Mouse (Mus musculus) v-Abl transformed pro-B cells (cell line): ENCODE results near the gene Ndrg3.

Source experiments
- in situ Hi-C, 2 experiments: fragments of 400-800 bp; cut with MboI; formaldehyde crosslinking; loops; one replicate each; pipeline ENCODE4 v1.15.1; 2025; ENCODE audit not compliant: unreplicated experiment in 2 of 2

The Ndrg3 gene

GRCm38 (mm10) chr2:157006511-157007233, 14.8 kb upstream of the Ndrg3 start, which contains the start of gene Dsn1:
Gene Dsn1 (minus strand): TSS chr2:157007154.
- in situ Hi-C loops, result no loop called here

- in situ Hi-C loops, result no loop called here
Observed at GRCm38 (mm10) chr2:157002321-157002720, 10.5 kb upstream of the Ndrg3 start.

- in situ Hi-C loops, result loop anchor here (5.0 to 10.0 kb wide), 4 partner anchors 121 to 273 kb away; no protein-coding TSS in a partner anchor
Observed at GRCm38 (mm10) chr2:156998263-156998662, 6.4 kb upstream of the Ndrg3 start.

GRCm38 (mm10) chr2:156996576-156996975, 4.7 kb upstream of the Ndrg3 start:
- in situ Hi-C loops, result loop anchor here (5.0 to 10.0 kb wide), 4 partner anchors 119 to 272 kb away; no protein-coding TSS in a partner anchor

- in situ Hi-C loops, result loop anchor here in 1 of 2 experiments (10.0 kb wide), 2 partner anchors 206 to 266 kb away; no protein-coding TSS in a partner anchor
Observed at GRCm38 (mm10) chr2:156990727-156991431, 977 bp downstream of the Ndrg3 start.

- in situ Hi-C loops, result loop anchor here (5.0 kb wide), 2 partner anchors 110 to 265 kb away; no protein-coding TSS in a partner anchor
Observed at GRCm38 (mm10) chr2:156987316-156987715, 4.5 kb downstream of the Ndrg3 start.

- in situ Hi-C loops, result no loop called here
Observed at GRCm38 (mm10) chr2:156982864-156983263, 9.0 kb downstream of the Ndrg3 start.

- in situ Hi-C loops, result no loop called here
Observed at GRCm38 (mm10) chr2:156981291-156981690, 10.6 kb downstream of the Ndrg3 start.

GRCm38 (mm10) chr2:156980059-156980458, 11.8 kb downstream of the Ndrg3 start:
- in situ Hi-C loops, result no loop called here

- in situ Hi-C loops, result no loop called here
Observed at GRCm38 (mm10) chr2:156976711-156977110, 15.1 kb downstream of the Ndrg3 start.

- in situ Hi-C loops, result loop anchor here in 1 of 2 experiments (5.0 kb wide), 1 partner anchor 48 kb away; no protein-coding TSS in a partner anchor
Observed at GRCm38 (mm10) chr2:156974967-156975366, 16.9 kb downstream of the Ndrg3 start.

- in situ Hi-C loops, result loop anchor here in 1 of 2 experiments (5.0 kb wide), 1 partner anchor 46 kb away; no protein-coding TSS in a partner anchor
Observed at GRCm38 (mm10) chr2:156973316-156974100, 18.3 kb downstream of the Ndrg3 start.

GRCm38 (mm10) chr2:156970253-156970652, 21.6 kb downstream of the Ndrg3 start:
- in situ Hi-C loops, result loop anchor here in 1 of 2 experiments (5.0 kb wide), 1 partner anchor 43 kb away; no protein-coding TSS in a partner anchor

GRCm38 (mm10) chr2:156968501-156968900, 23.4 kb downstream of the Ndrg3 start:
- in situ Hi-C loops, result no loop called here

GRCm38 (mm10) chr2:156967388-156967787, 24.5 kb downstream of the Ndrg3 start:
- in situ Hi-C loops, result no loop called here

GRCm38 (mm10) chr2:156963891-156964290, 28.0 kb downstream of the Ndrg3 start:
- in situ Hi-C loops, result no loop called here

- in situ Hi-C loops, result no loop called here
Observed at GRCm38 (mm10) chr2:156958496-156959252, 33.2 kb downstream of the Ndrg3 start.

- in situ Hi-C loops, result no loop called here
Observed at GRCm38 (mm10) chr2:156957035-156957434, 34.8 kb downstream of the Ndrg3 start.

- in situ Hi-C loops, result no loop called here
Observed at GRCm38 (mm10) chr2:156956306-156956705, 35.5 kb downstream of the Ndrg3 start.

GRCm38 (mm10) chr2:156954463-156954862, 37.4 kb downstream of the Ndrg3 start:
- in situ Hi-C loops, result no loop called here
